In the genomic region with DNA sequence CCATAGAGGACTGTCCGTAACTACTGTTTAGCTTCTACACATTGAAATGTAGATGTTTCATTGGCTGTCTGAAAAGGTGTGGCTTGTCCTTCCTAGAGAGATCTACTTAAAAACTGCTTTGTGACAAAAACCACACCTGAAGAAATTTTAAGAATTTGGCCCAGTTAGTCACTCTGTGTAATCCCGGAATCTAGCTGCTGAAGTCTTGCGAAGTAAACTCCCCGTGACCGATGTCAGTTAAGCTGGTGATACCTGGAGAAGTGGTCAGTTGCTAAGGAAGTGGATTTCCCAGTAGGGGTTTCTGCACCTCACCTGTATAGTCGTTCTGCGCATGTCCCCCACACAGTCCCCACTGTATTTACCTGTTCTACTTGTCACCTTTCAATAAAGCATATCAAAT, we compare ENCODE assay signal across 11 mouse cellular contexts. TPM values are rescaled to one million over a fixed set of nuclear protein-coding genes. Genes with fewer than 3 reads are reported as not detected.
DNase-seq lines count a peak whose midpoint lies in the region; ATAC-seq and TF ChIP-seq lines count a peak whose summit lies in the region.
"Had no signal": no experiment of that assay in that cellular context is flagged by ENCODE, and none has a peak within 500 bp of the region (broad histone marks: within the 10 kb centered on the region; RNA-seq: fewer than 3 reads in every experiment).

No protein-coding gene starts in this region.

- WGBS in lung, postnatal 0 days = 69% methylated on average over 7 of the region's 7 CpGs
- WGBS in forebrain, embryonic 16.5 days = 92% methylated on average over 7 of the region's 7 CpGs
- WGBS in limb, embryonic 14.5 days = 91% methylated on average over 7 of the region's 7 CpGs
- 89% methylated on average over 7 of the region's 7 CpGs for WGBS in stomach, embryonic 14.5 days

- DNase-seq in lung, postnatal 0 days (ENCODE audit: low spot score) = no peak
- DNase-seq in lung, postnatal 4 days = no peak
- DNase-seq in limb, embryonic 14.5 days (ENCODE audit: low spot score) = no peak
- DNase-seq in embryo, embryonic 9.5 days (ENCODE audit: extremely low spot score) = no peak
- no peak for DNase-seq in layer of hippocampus, adult 8-10 months (ENCODE audit: low spot score in 2 of 2)
- no peak for DNase-seq in testis, postnatal 14 days (ENCODE audit: low spot score)
- DNase-seq: cerebellum, adult 11 months; gastrocnemius, postnatal 10 days had no signal

- no peak for TF ChIP-seq EP300 in lung, postnatal 0 days (IDR thresholded peaks at IDR 0.05)

- no peaks in the 10 kb centered on the region for H3K9me3 ChIP-seq in lung, postnatal 0 days (ENCODE audit: low read length)
- H3K9me3 ChIP-seq in forebrain, embryonic 16.5 days (ENCODE audit: control insufficient read depth, low read length) = no peaks in the 10 kb centered on the region
- no peaks in the 10 kb centered on the region for H3K9me3 ChIP-seq in limb, embryonic 14.5 days (ENCODE audit: control insufficient read depth, low read length)
- no peaks in the 10 kb centered on the region for H3K9me3 ChIP-seq in stomach, embryonic 14.5 days (ENCODE audit: control insufficient read depth, low read depth, low read length)

- TF ChIP-seq CTCF in lung, postnatal 0 days (IDR thresholded peaks at IDR 0.05) = no peak

- TF ChIP-seq POLR2A in limb, embryonic 14.5 days (IDR thresholded peaks at IDR 0.05; ENCODE audit: borderline replicate concordance, extremely low read depth, insufficient read depth, insufficient read length) = no peak

- ATAC-seq in lung, postnatal 0 days = no peak
- no peak for ATAC-seq in forebrain, embryonic 16.5 days
- no peak for ATAC-seq in limb, embryonic 14.5 days (ENCODE audit: low FRiP score, low read depth)
- no peak for ATAC-seq in stomach, embryonic 14.5 days (ENCODE audit: insufficient number of reproducible peaks, insufficient read depth, low FRiP score, low read depth)

- no peak overlapping the region for H3K27ac ChIP-seq in lung, postnatal 0 days (ENCODE audit: low read length)
- no peak overlapping the region for H3K27ac ChIP-seq in forebrain, embryonic 16.5 days (ENCODE audit: low read length)
- no peak overlapping the region for H3K27ac ChIP-seq in limb, embryonic 14.5 days (replicated peaks; ENCODE audit: low read depth, low read length)
- no peak overlapping the region for H3K27ac ChIP-seq in stomach, embryonic 14.5 days (ENCODE audit: low read length)

- no peak overlapping the region for H3K4me3 ChIP-seq in lung, postnatal 0 days (ENCODE audit: low read depth, low read length)
- peak overlapping the region; percentile 69 for H3K4me3 ChIP-seq in forebrain, embryonic 16.5 days (replicated peaks; ENCODE audit: low read length)
- peak overlapping the region; percentile 70 for H3K4me3 ChIP-seq in limb, embryonic 14.5 days (replicated peaks; ENCODE audit: low read length)
- peak overlapping the region; percentile 93; the same call in 1 of the 2 replicates for H3K4me3 ChIP-seq in stomach, embryonic 14.5 days (ENCODE audit: low read depth, low read length)

- 0 out of 2 replicates have a peak, but pooled peaks cover 4% of the 10 kb centered on the region for H3K36me3 ChIP-seq in lung, postnatal 0 days (ENCODE audit: insufficient read depth, low read length)
- peaks cover 4% of the 10 kb centered on the region for H3K36me3 ChIP-seq in forebrain, embryonic 16.5 days (ENCODE audit: control insufficient read depth, insufficient read depth)
- peaks cover 16% of the 10 kb centered on the region for H3K36me3 ChIP-seq in limb, embryonic 14.5 days (ENCODE audit: control insufficient read depth, insufficient read depth, low read length)
- peaks cover 20% of the 10 kb centered on the region; the same call in 1 of the 2 replicates for H3K36me3 ChIP-seq in stomach, embryonic 14.5 days (ENCODE audit: control insufficient read depth, insufficient read depth, low read length)

- H3K27me3 ChIP-seq in lung, postnatal 0 days (replicated peaks; ENCODE audit: insufficient read depth, low read length) = no peaks in the 10 kb centered on the region
- H3K27me3 ChIP-seq in forebrain, embryonic 16.5 days (replicated peaks; ENCODE audit: control insufficient read depth, insufficient read depth, low read length) = no peaks in the 10 kb centered on the region
- no peaks in the 10 kb centered on the region for H3K27me3 ChIP-seq in limb, embryonic 14.5 days (ENCODE audit: control insufficient read depth, insufficient read depth, low read length)
- H3K27me3 ChIP-seq in stomach, embryonic 14.5 days (ENCODE audit: control insufficient read depth, insufficient read depth, low read length) = no peaks in the 10 kb centered on the region

- H3K4me1 ChIP-seq in lung, postnatal 0 days (ENCODE audit: insufficient read depth, low read depth, low read length) = peaks cover 4% of the 10 kb centered on the region; the same call in 1 of the 2 replicates
- peaks cover 25% of the 10 kb centered on the region for H3K4me1 ChIP-seq in forebrain, embryonic 16.5 days (replicated peaks; ENCODE audit: control insufficient read depth, insufficient read depth, low read length)
- H3K4me1 ChIP-seq in limb, embryonic 14.5 days (ENCODE audit: control insufficient read depth, insufficient read depth, low read length) = peaks cover 17% of the 10 kb centered on the region
- no peaks in the 10 kb centered on the region; the same call in 1 of the 2 replicates for H3K4me1 ChIP-seq in stomach, embryonic 14.5 days (ENCODE audit: control insufficient read depth, insufficient read depth, low read length)

- no peak overlapping the region for H3K9ac ChIP-seq in lung, postnatal 0 days (replicated peaks; ENCODE audit: low read depth)
- no peak overlapping the region for H3K9ac ChIP-seq in forebrain, embryonic 16.5 days (replicated peaks; ENCODE audit: low read depth, low read length)
- 0 out of 2 replicates have a peak overlapping the region, but pooled peaks have one; percentile 8 for H3K9ac ChIP-seq in limb, embryonic 14.5 days (ENCODE audit: low read depth, low read length, severe bottlenecking)
- H3K9ac ChIP-seq in stomach, embryonic 14.5 days (replicated peaks; ENCODE audit: low read depth, low read length) = no peak overlapping the region

- H3K4me2 ChIP-seq in lung, postnatal 0 days (replicated peaks; ENCODE audit: low read depth, low read length) = peak overlapping the region; percentile 76
- H3K4me2 ChIP-seq in forebrain, embryonic 16.5 days (ENCODE audit: low read length) = peak overlapping the region; percentile 89
- peak overlapping the region; percentile 88 for H3K4me2 ChIP-seq in limb, embryonic 14.5 days (replicated peaks; ENCODE audit: low read depth, low read length, severe bottlenecking)
- peak overlapping the region; percentile 92 for H3K4me2 ChIP-seq in stomach, embryonic 14.5 days (replicated peaks; ENCODE audit: low read depth, low read length)

RNA-seq across cellular contexts. Expression of a gene that starts 49.3 kb away (rescaled TPM):
- polyA plus RNA-seq in lung, postnatal 0 days (2015; fragmentation: Nextera tagmentation; extraction: Ambion mirVana) = 4.1 and 5.1 TPM in 2 replicates
- 124 and 163 TPM in 2 replicates for polyA plus RNA-seq in forebrain, embryonic 16.5 days (2015; fragmentation: Nextera tagmentation; extraction: Ambion mirVana)
- 12.7 and 14.7 TPM in 2 replicates for polyA plus RNA-seq in limb, embryonic 14.5 days (2012; rRNA removed)
- polyA plus RNA-seq in limb, embryonic 14.5 days (2014; fragmentation: Nextera tagmentation; extraction: Ambion mirVana) = 14.3 and 14.4 TPM in 2 replicates
- 12.3 and 12.7 TPM in 2 replicates for polyA plus RNA-seq in stomach, embryonic 14.5 days (2014; fragmentation: Nextera tagmentation; extraction: Ambion mirVana)
- 100 to 1,000 TPM; 112 to 138 (median 129) TPM for total RNA-seq in layer of hippocampus, adult 8-10 months (2022)
- polyA plus RNA-seq: liver, adult 2 months had no signal
